Mouse (Mus musculus) adrenal gland, postnatal 10 days (tissue): ENCODE measurements around the gene Lrrc52. TPM values are rescaled to one million over a fixed set of nuclear protein-coding genes. Genes with fewer than 3 reads are reported as not detected.

Experiments used
- DNase-seq: peaks from one replicate; pipeline ENCODE4 v3.0.0; 2021; ENCODE audit warnings: mixed read lengths
- total RNA-seq, 2 experiments: library from RNA; stranded (reverse); gene quantifications; 2 replicates each; pipeline ENCODE4 v1.2.3; 2021

Gene Lrrc52
- total RNA-seq, 2 experiments from 2014 or later = 0.27 to 0.69 TPM

GRCm38 (mm10) chr1:167436186-167436975 is 30.2 kb downstream of the Lrrc52 start:
- DNase-seq = no peak

- DNase-seq = no peak
These were observed 31.6 kb downstream of the Lrrc52 start for GRCm38 (mm10) chr1:167434931-167435330.

- DNase-seq = peak; percentile 29
These were observed 35.5 kb downstream of the Lrrc52 start for GRCm38 (mm10) chr1:167430976-167431676.

GRCm38 (mm10) chr1:167426681-167427080 is 39.9 kb downstream of the Lrrc52 start:
- no peak for DNase-seq

- DNase-seq = no peak
These were observed 41.0 kb downstream of the Lrrc52 start for GRCm38 (mm10) chr1:167425572-167425971.

- peak; percentile 70 for DNase-seq
These were observed 43.9 kb downstream of the Lrrc52 start for GRCm38 (mm10) chr1:167422501-167423240.

GRCm38 (mm10) chr1:167414846-167415245 is 51.7 kb downstream of the Lrrc52 start:
- peak; percentile 84 for DNase-seq

- no peak for DNase-seq
These were observed 54.4 kb downstream of the Lrrc52 start for GRCm38 (mm10) chr1:167411991-167412715.

- no peak for DNase-seq
These were observed 57.0 kb downstream of the Lrrc52 start for GRCm38 (mm10) chr1:167409601-167410000.

GRCm38 (mm10) chr1:167405237-167405636 is 61.3 kb downstream of the Lrrc52 start:
- DNase-seq = no peak

Other genes with a start within 250 kb of the Lrrc52 start
- 10 to 100 TPM; 51.6 to 53.4 TPM for gene Uck2, start 181.5 kb downstream of the Lrrc52 start, total RNA-seq
- 100 to 1,000 TPM; 107 to 109 TPM for gene Tmco1, start 158.4 kb downstream of the Lrrc52 start, total RNA-seq
- gene Aldh9a1, start 116.8 kb downstream of the Lrrc52 start, total RNA-seq = 10 to 100 TPM; 63.5 to 65.6 TPM
- gene Mgst3, start 72.9 kb downstream of the Lrrc52 start, total RNA-seq = 10 to 100 TPM; 63.5 to 71.5 TPM
- 10 to 100 TPM; 19.2 to 28.1 TPM for gene Rxrg, start 131.6 kb upstream of the Lrrc52 start, total RNA-seq
- gene Lmx1a, start 222.5 kb upstream of the Lrrc52 start, total RNA-seq = under 1 TPM; 0.15 to 0.21 TPM